In the genomic region with DNA sequence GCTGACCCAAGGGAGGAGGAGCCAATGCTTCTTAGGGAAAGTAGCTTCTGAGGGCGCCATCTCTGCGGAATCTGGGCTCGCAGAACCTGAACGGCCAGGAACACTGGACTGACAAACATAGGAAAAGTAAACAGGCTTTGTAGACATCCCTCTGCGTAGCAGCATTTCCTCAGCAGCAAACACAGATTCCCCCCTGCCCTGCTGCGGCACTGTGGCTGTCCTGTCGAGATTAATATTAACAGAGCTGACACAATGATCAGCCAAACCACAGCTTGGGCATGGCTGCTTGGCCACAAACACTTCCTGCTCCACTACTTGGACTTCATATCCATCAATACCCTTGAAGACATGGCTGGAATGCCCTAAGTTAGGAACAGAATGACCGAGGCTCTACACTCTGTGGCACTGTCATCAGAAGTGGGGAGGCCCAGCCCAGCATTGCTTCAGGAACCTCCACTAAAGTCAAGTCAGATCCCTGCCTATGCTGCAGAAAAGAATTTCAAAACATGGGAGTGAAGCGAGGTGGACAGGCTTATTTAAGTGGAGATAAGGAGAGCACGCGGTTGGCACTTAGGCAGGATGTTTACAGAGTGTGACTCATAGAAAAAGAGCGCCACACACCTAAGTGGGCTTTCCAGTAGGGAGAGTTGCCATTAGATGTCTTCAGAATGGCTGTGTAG, we compare ENCODE assay signal across 14 mouse cellular contexts. TPM values are rescaled to one million over a fixed set of nuclear protein-coding genes. Genes with fewer than 3 reads are reported as not detected.
DNase-seq lines count a peak whose midpoint lies in the region; ATAC-seq and TF ChIP-seq lines count a peak whose summit lies in the region.
"Had no signal": no experiment of that assay in that cellular context is flagged by ENCODE, and none has a peak within 500 bp of the region (broad histone marks: within the 10 kb centered on the region; RNA-seq: fewer than 3 reads in every experiment).

No protein-coding gene starts in this region.

- no peaks in the 10 kb centered on the region for H3K27me3 ChIP-seq in heart, embryonic 11.5 days (ENCODE audit: control insufficient read depth, insufficient read depth, low read length)
- no peaks in the 10 kb centered on the region for H3K27me3 ChIP-seq in kidney, embryonic 15.5 days
- no peaks in the 10 kb centered on the region for H3K27me3 ChIP-seq in lung, embryonic 16.5 days (ENCODE audit: control insufficient read depth, insufficient read depth, low read depth, low read length)
- no peaks in the 10 kb centered on the region for H3K27me3 ChIP-seq in hindbrain, postnatal 0 days (ENCODE audit: insufficient read depth, low read length)

- no peak for ATAC-seq in heart, embryonic 11.5 days (replicated peaks; ENCODE audit: insufficient number of reproducible peaks, low FRiP score, low TSS enrichment)
- ATAC-seq in kidney, embryonic 15.5 days (replicated peaks; ENCODE audit: low FRiP score) = peak; percentile 77
- ATAC-seq in lung, embryonic 16.5 days (ENCODE audit: low read depth) = peak; percentile 90
- ATAC-seq in hindbrain, postnatal 0 days = no peak

- no peaks in the 10 kb centered on the region for H3K9me3 ChIP-seq in heart, embryonic 11.5 days (replicated peaks; ENCODE audit: control insufficient read depth, low read length)
- H3K9me3 ChIP-seq in kidney, embryonic 15.5 days (replicated peaks) = no peaks in the 10 kb centered on the region
- H3K9me3 ChIP-seq in lung, embryonic 16.5 days (ENCODE audit: control insufficient read depth, low read length) = no peaks in the 10 kb centered on the region
- H3K9me3 ChIP-seq in hindbrain, postnatal 0 days (ENCODE audit: low read length) = no peaks in the 10 kb centered on the region

- no peak for DNase-seq in heart, postnatal 25 days (ENCODE audit: low spot score)
- peak; percentile 93 for DNase-seq in 416B (ENCODE audit: low read depth)
- DNase-seq in layer of hippocampus, adult 11-12 months (ENCODE audit: low spot score) = no peak
- DNase-seq in left cerebral cortex, postnatal 4 days = no peak
- no peak for DNase-seq in hindbrain, postnatal 0 days (ENCODE audit: low spot score)
- DNase-seq: cerebellum, postnatal 14 days; gastrocnemius, adult 2 months; right cerebral cortex, postnatal 4 days had no signal

- no peaks in the 10 kb centered on the region for H3K36me3 ChIP-seq in heart, embryonic 11.5 days (ENCODE audit: control insufficient read depth, insufficient read depth, low read length)
- H3K36me3 ChIP-seq in kidney, embryonic 15.5 days = no peaks in the 10 kb centered on the region
- H3K36me3 ChIP-seq in lung, embryonic 16.5 days (ENCODE audit: control insufficient read depth, insufficient read depth, low read length) = no peaks in the 10 kb centered on the region
- H3K36me3 ChIP-seq in hindbrain, postnatal 0 days (ENCODE audit: insufficient read depth, low read length) = no peaks in the 10 kb centered on the region

- intact Hi-C loops in heart, postnatal 25 days (cut with DNase I) = no loop called here
- intact Hi-C loops in left cerebral cortex, postnatal 4 days (cut with DNase I) = no loop called here

- 47% methylated on average over 12 of the region's 12 CpGs for WGBS in heart, embryonic 11.5 days (ENCODE audit: insufficient replicate concordance)
- 71% methylated on average over 12 of the region's 12 CpGs for WGBS in kidney, embryonic 15.5 days
- WGBS in lung, embryonic 16.5 days = 24% methylated on average over 12 of the region's 12 CpGs
- 77% methylated on average over 12 of the region's 12 CpGs for WGBS in hindbrain, postnatal 0 days

- no peak overlapping the region for H3K4me3 ChIP-seq in heart, embryonic 11.5 days (ENCODE audit: low read depth, low read length)
- no peak overlapping the region for H3K4me3 ChIP-seq in kidney, embryonic 15.5 days (replicated peaks)
- no peak overlapping the region for H3K4me3 ChIP-seq in lung, embryonic 16.5 days (ENCODE audit: low read length)
- H3K4me3 ChIP-seq in hindbrain, postnatal 0 days (ENCODE audit: low read length) = no peak overlapping the region
- H3K4me3 ChIP-seq: gastrocnemius, adult 2 months had no signal

- H3K27ac ChIP-seq in heart, embryonic 11.5 days (ENCODE audit: low read depth, low read length) = peak overlapping the region; percentile 36; the same call in 1 of the 2 replicates
- peak overlapping the region; percentile 63 for H3K27ac ChIP-seq in kidney, embryonic 15.5 days
- peak overlapping the region; percentile 96 for H3K27ac ChIP-seq in lung, embryonic 16.5 days (ENCODE audit: low read length)
- H3K27ac ChIP-seq in hindbrain, postnatal 0 days = no peak overlapping the region
- H3K27ac ChIP-seq: gastrocnemius, adult 2 months; macrophage had no signal

- H3K9ac ChIP-seq in heart, embryonic 11.5 days (ENCODE audit: low read depth, low read length) = no peak overlapping the region
- H3K9ac ChIP-seq in kidney, embryonic 15.5 days = no peak overlapping the region
- no peak overlapping the region; the same call in 1 of the 2 replicates for H3K9ac ChIP-seq in lung, embryonic 16.5 days (ENCODE audit: low read length)
- no peak overlapping the region for H3K9ac ChIP-seq in hindbrain, postnatal 0 days (replicated peaks; ENCODE audit: low read length)

- no peak for TF ChIP-seq CTCF in hindbrain, postnatal 0 days (IDR thresholded peaks at IDR 0.05; ENCODE audit: low read depth)

- peaks cover 10% of the 10 kb centered on the region; the same call in 1 of the 2 replicates for H3K4me1 ChIP-seq in heart, embryonic 11.5 days (ENCODE audit: control insufficient read depth, insufficient read depth, low read length)
- no peaks in the 10 kb centered on the region for H3K4me1 ChIP-seq in kidney, embryonic 15.5 days
- peaks cover 10% of the 10 kb centered on the region; the same call in 1 of the 2 replicates for H3K4me1 ChIP-seq in lung, embryonic 16.5 days (replicated peaks; ENCODE audit: control insufficient read depth, insufficient read depth, low read length)
- no peaks in the 10 kb centered on the region for H3K4me1 ChIP-seq in hindbrain, postnatal 0 days (ENCODE audit: insufficient read depth, low read length)

- H3K4me2 ChIP-seq in heart, embryonic 11.5 days = no peak overlapping the region
- no peak overlapping the region for H3K4me2 ChIP-seq in kidney, embryonic 15.5 days
- H3K4me2 ChIP-seq in lung, embryonic 16.5 days (ENCODE audit: low read depth, low read length) = no peak overlapping the region
- H3K4me2 ChIP-seq in hindbrain, postnatal 0 days (ENCODE audit: low read depth, low read length) = no peak overlapping the region

RNA-seq across cellular contexts. Expression of a gene that starts 11.3 kb away (rescaled TPM):
- 0.23 TPM in 1 of 2 replicates, not detected in the other for polyA plus RNA-seq in heart, embryonic 11.5 days (2014; fragmentation: Nextera tagmentation; extraction: Ambion mirVana)
- under 1 TPM in 1 of 2 experiments, not detected in 1; 0.45 TPM for total RNA-seq in heart, postnatal 25 days (2021)
- not detected in 2 replicates for polyA plus RNA-seq in kidney, embryonic 15.5 days (2015; fragmentation: Nextera tagmentation; extraction: Ambion mirVana)
- 275 and 324 TPM in 2 replicates for polyA plus RNA-seq in lung, embryonic 16.5 days (2015; fragmentation: Nextera tagmentation; extraction: Ambion mirVana)
- total RNA-seq in left cerebral cortex, postnatal 4 days (2021) = under 1 TPM in 1 of 2 experiments, not detected in 1; 0.26 TPM
- total RNA-seq in hindbrain, postnatal 0 days (2014; rRNA removed) = 1.4 TPM in 1 of 2 replicates, not detected in the other
- 0.18 and 0.29 TPM in 2 replicates for polyA plus RNA-seq in hindbrain, postnatal 0 days (2015; fragmentation: Nextera tagmentation; extraction: Ambion mirVana)
- total RNA-seq: gastrocnemius, adult 2 months; layer of hippocampus, adult 8-10 months had no signal
- polyA plus RNA-seq: C2C12, macrophage had no signal

RNA-seq across cellular contexts. Expression of a gene that starts 51.9 kb away (rescaled TPM):
- 51.4 and 54.5 TPM in 2 replicates for polyA plus RNA-seq in heart, embryonic 11.5 days (2014; fragmentation: Nextera tagmentation; extraction: Ambion mirVana)
- 10 to 100 TPM; 15.7 to 16.6 TPM for total RNA-seq in heart, postnatal 25 days (2021)
- 46.3 and 50.3 TPM in 2 replicates for polyA plus RNA-seq in kidney, embryonic 15.5 days (2015; fragmentation: Nextera tagmentation; extraction: Ambion mirVana)
- 36.7 and 39.2 TPM in 2 replicates for polyA plus RNA-seq in lung, embryonic 16.5 days (2015; fragmentation: Nextera tagmentation; extraction: Ambion mirVana)
- total RNA-seq in left cerebral cortex, postnatal 4 days (2021) = 10 to 100 TPM; 36.2 to 37.1 TPM
- 59.3 and 64.6 TPM in 2 replicates for total RNA-seq in hindbrain, postnatal 0 days (2014; rRNA removed)
- polyA plus RNA-seq in hindbrain, postnatal 0 days (2015; fragmentation: Nextera tagmentation; extraction: Ambion mirVana) = 33.1 and 34.1 TPM in 2 replicates

RNA-seq across cellular contexts. Expression of a gene that starts 54.0 kb away (rescaled TPM):
- polyA plus RNA-seq in heart, embryonic 11.5 days (2014; fragmentation: Nextera tagmentation; extraction: Ambion mirVana) = 12.9 and 17.4 TPM in 2 replicates
- total RNA-seq in heart, postnatal 25 days (2021) = 10 to 100 TPM in 1 of 2 experiments, 1 to 10 TPM in 1; 9.4 to 10.1 TPM
- 27.6 and 29.8 TPM in 2 replicates for polyA plus RNA-seq in kidney, embryonic 15.5 days (2015; fragmentation: Nextera tagmentation; extraction: Ambion mirVana)
- polyA plus RNA-seq in lung, embryonic 16.5 days (2015; fragmentation: Nextera tagmentation; extraction: Ambion mirVana) = 31.6 and 33.2 TPM in 2 replicates
- total RNA-seq in left cerebral cortex, postnatal 4 days (2021) = 10 to 100 TPM; 17.2 to 19.3 TPM
- total RNA-seq in hindbrain, postnatal 0 days (2014; rRNA removed) = 8.7 and 12.3 TPM in 2 replicates
- 15.2 and 15.9 TPM in 2 replicates for polyA plus RNA-seq in hindbrain, postnatal 0 days (2015; fragmentation: Nextera tagmentation; extraction: Ambion mirVana)

RNA-seq across cellular contexts. Expression of a gene that starts 57.7 kb away (rescaled TPM):
- 11.6 and 11.8 TPM in 2 replicates for polyA plus RNA-seq in heart, embryonic 11.5 days (2014; fragmentation: Nextera tagmentation; extraction: Ambion mirVana)
- 10 to 100 TPM in 1 of 2 experiments, 1 to 10 TPM in 1; 6.1 to 12.4 TPM for total RNA-seq in heart, postnatal 25 days (2021)
- 18.5 and 18.9 TPM in 2 replicates for polyA plus RNA-seq in kidney, embryonic 15.5 days (2015; fragmentation: Nextera tagmentation; extraction: Ambion mirVana)
- polyA plus RNA-seq in lung, embryonic 16.5 days (2015; fragmentation: Nextera tagmentation; extraction: Ambion mirVana) = 32.2 and 35.3 TPM in 2 replicates
- 1 to 10 TPM; 1.8 TPM for total RNA-seq in left cerebral cortex, postnatal 4 days (2021)
- 6.5 and 8.1 TPM in 2 replicates for total RNA-seq in hindbrain, postnatal 0 days (2014; rRNA removed)
- polyA plus RNA-seq in hindbrain, postnatal 0 days (2015; fragmentation: Nextera tagmentation; extraction: Ambion mirVana) = 3.8 and 5.2 TPM in 2 replicates
- polyA plus RNA-seq: macrophage had no signal

Comparison
In these comparisons a context has a peak if more than half of its experiments do, and no peak if none do; other contexts are left out.
1. ATAC-seq: peak in kidney, embryonic 15.5 days (single experiment) and lung, embryonic 16.5 days (single experiment); none in heart, embryonic 11.5 days (single experiment) and hindbrain, postnatal 0 days (single experiment).
2. RNA of a gene that starts 11.3 kb away (polyA plus RNA-seq): 275 to 324 TPM in lung, embryonic 16.5 days; 0.18 to 0.29 TPM in hindbrain, postnatal 0 days, 0.23 TPM in heart, embryonic 11.5 days and not detected in kidney, embryonic 15.5 days; every median in the first group is over 100 times any median in the second.